Mouse (Mus musculus): Measurements from ENCODE around the gene Cfap61. TPM values are rescaled to one million over a fixed set of nuclear protein-coding genes. Genes with fewer than 3 reads are reported as not detected.
A peak's percentile ranks its signal among the peaks of the same experiment; 100 is the strongest.

Cfap61 gene
- polyA plus RNA-seq (2015; fragmentation: Nextera tagmentation; extraction: Ambion mirVana) = not detected in 2 replicates

- peaks cover 7% of the 10 kb centered on the region for H3K36me3 ChIP-seq (ENCODE audit: control insufficient read depth, insufficient read depth)
- WGBS (ENCODE audit: insufficient replicate concordance) = under 1% methylated on average over 61 of the region's 61 CpGs
Measured at GRCm38 (mm10) chr2:145934339-145935231, at the start of gene Cfap61, which contains the start of gene Crnkl1. Gene Cfap61 (plus strand): TSS chr2:145934784. Gene Crnkl1 (minus strand): TSS chr2:145935014.

GRCm38 (mm10) chr2:145884913-145885785 is 49.4 kb upstream of the Cfap61 start:
- H3K9me3 ChIP-seq (replicated peaks; ENCODE audit: control insufficient read depth, low read length) = no peaks in the 10 kb centered on the region
- H3K4me2 ChIP-seq (ENCODE audit: low read depth, low read length) = no peak overlapping the region
- peak; percentile 25; the same call in 1 of the 2 replicates for ATAC-seq (ENCODE audit: low read depth)
- H3K36me3 ChIP-seq (ENCODE audit: control insufficient read depth, insufficient read depth) = no peaks in the 10 kb centered on the region
- no peaks in the 10 kb centered on the region for H3K27me3 ChIP-seq (ENCODE audit: control insufficient read depth, insufficient read depth, low read depth, low read length)
- H3K4me3 ChIP-seq (ENCODE audit: low read depth, low read length) = no peak overlapping the region
- 55% methylated on average over 14 of the region's 14 CpGs for WGBS (ENCODE audit: insufficient replicate concordance)
- no peaks in the 10 kb centered on the region; the same call in 1 of the 2 replicates for H3K4me1 ChIP-seq (ENCODE audit: control insufficient read depth, low read depth, low read length)
- peak overlapping the region; percentile 37; the same call in 1 of the 2 replicates for H3K27ac ChIP-seq (ENCODE audit: low read length)
- H3K9ac ChIP-seq (ENCODE audit: low read depth, low read length) = no peak overlapping the region

More at GRCm38 (mm10) chr2:145934339-145935231, at the start of gene Cfap61, which contains the start of gene Crnkl1:
- Histone ChIP-seq H3K9ac (ENCODE audit: low read depth, low read length) (peak within 1 kb of the TSS; percentile 84), H3K27ac (ENCODE audit: low read length) (peak within 1 kb of the TSS; percentile 72), H3K9me3 (replicated peaks; ENCODE audit: control insufficient read depth, low read length) (no peaks in the 10 kb centered on the region), H3K4me3 (ENCODE audit: low read depth, low read length) (peak within 1 kb of the TSS; percentile 93), H3K4me2 (ENCODE audit: low read depth, low read length) (peak within 1 kb of the TSS; percentile 60), H3K27me3 (ENCODE audit: control insufficient read depth, insufficient read depth, low read depth, low read length) (no peaks in the 10 kb centered on the region), H3K4me1 (ENCODE audit: control insufficient read depth, low read depth, low read length) (peaks cover 7% of the 10 kb centered on the region)
- ATAC-seq (ENCODE audit: low read depth) = peak; percentile 98

GRCm38 (mm10) chr2:145887937-145888765 is 46.4 kb upstream of the Cfap61 start:
- 49% methylated on average over 14 of the region's 14 CpGs for WGBS (ENCODE audit: insufficient replicate concordance)
- no peak overlapping the region for H3K9ac ChIP-seq (ENCODE audit: low read depth, low read length)
- peak; percentile 57 for ATAC-seq (ENCODE audit: low read depth)
- H3K36me3 ChIP-seq (ENCODE audit: control insufficient read depth, insufficient read depth) = no peaks in the 10 kb centered on the region
- no peaks in the 10 kb centered on the region; the same call in 1 of the 2 replicates for H3K4me1 ChIP-seq (ENCODE audit: control insufficient read depth, low read depth, low read length)
- no peak overlapping the region for H3K4me2 ChIP-seq (ENCODE audit: low read depth, low read length)
- H3K27ac ChIP-seq (ENCODE audit: low read length) = peak overlapping the region; percentile 72
- H3K4me3 ChIP-seq (ENCODE audit: low read depth, low read length) = no peak overlapping the region
- no peaks in the 10 kb centered on the region for H3K27me3 ChIP-seq (ENCODE audit: control insufficient read depth, insufficient read depth, low read depth, low read length)
- no peaks in the 10 kb centered on the region for H3K9me3 ChIP-seq (replicated peaks; ENCODE audit: control insufficient read depth, low read length)

- H3K27ac ChIP-seq (ENCODE audit: low read length) = peak overlapping the region; percentile 51
- H3K4me2 ChIP-seq (ENCODE audit: low read depth, low read length) = no peak overlapping the region
- H3K9ac ChIP-seq (ENCODE audit: low read depth, low read length) = no peak overlapping the region
- H3K36me3 ChIP-seq (ENCODE audit: control insufficient read depth, insufficient read depth) = no peaks in the 10 kb centered on the region
- 52% methylated on average over 6 of the region's 6 CpGs for WGBS (ENCODE audit: insufficient replicate concordance)
- H3K4me3 ChIP-seq (ENCODE audit: low read depth, low read length) = no peak overlapping the region
- ATAC-seq (ENCODE audit: low read depth) = no peak; the same call in 1 of the 2 replicates
- H3K9me3 ChIP-seq (replicated peaks; ENCODE audit: control insufficient read depth, low read length) = no peaks in the 10 kb centered on the region
- H3K27me3 ChIP-seq (ENCODE audit: control insufficient read depth, insufficient read depth, low read depth, low read length) = no peaks in the 10 kb centered on the region
- H3K4me1 ChIP-seq (ENCODE audit: control insufficient read depth, low read depth, low read length) = no peaks in the 10 kb centered on the region; the same call in 1 of the 2 replicates
Measured at GRCm38 (mm10) chr2:145888766-145889480, 45.7 kb upstream of the Cfap61 start.

- Histone ChIP-seq H3K9me3 (replicated peaks; ENCODE audit: control insufficient read depth, low read length) (no peaks in the 10 kb centered on the region), H3K4me2 (ENCODE audit: low read depth, low read length) (no peak overlapping the region), H3K4me1 (ENCODE audit: control insufficient read depth, low read depth, low read length) (no peaks in the 10 kb centered on the region; the same call in 1 of the 2 replicates), H3K4me3 (ENCODE audit: low read depth, low read length) (no peak overlapping the region), H3K36me3 (ENCODE audit: control insufficient read depth, insufficient read depth) (no peaks in the 10 kb centered on the region), H3K27ac (ENCODE audit: low read length) (no peak overlapping the region), H3K9ac (ENCODE audit: low read depth, low read length) (no peak overlapping the region), H3K27me3 (ENCODE audit: control insufficient read depth, insufficient read depth, low read depth, low read length) (no peaks in the 10 kb centered on the region)
- WGBS (ENCODE audit: insufficient replicate concordance) = 46% methylated on average over 2 of the region's 2 CpGs
- ATAC-seq (ENCODE audit: low read depth) = no peak
Measured at GRCm38 (mm10) chr2:145890571-145890970, 44.0 kb upstream of the Cfap61 start.

- Histone ChIP-seq H3K9ac (ENCODE audit: low read depth, low read length) (no peak overlapping the region), H3K27me3 (ENCODE audit: control insufficient read depth, insufficient read depth, low read depth, low read length) (no peaks in the 10 kb centered on the region), H3K9me3 (replicated peaks; ENCODE audit: control insufficient read depth, low read length) (no peaks in the 10 kb centered on the region), H3K27ac (ENCODE audit: low read length) (no peak overlapping the region), H3K4me3 (ENCODE audit: low read depth, low read length) (no peak overlapping the region), H3K4me1 (ENCODE audit: control insufficient read depth, low read depth, low read length) (no peaks in the 10 kb centered on the region), H3K4me2 (ENCODE audit: low read depth, low read length) (no peak overlapping the region), H3K36me3 (ENCODE audit: control insufficient read depth, insufficient read depth) (no peaks in the 10 kb centered on the region)
- WGBS (ENCODE audit: insufficient replicate concordance) = 93% methylated on average over 6 of the region's 6 CpGs
- ATAC-seq (ENCODE audit: low read depth) = no peak
Measured at GRCm38 (mm10) chr2:145893756-145894155, 40.8 kb upstream of the Cfap61 start.

- 66% methylated on average over 9 of the region's 9 CpGs for WGBS (ENCODE audit: insufficient replicate concordance)
- H3K27ac ChIP-seq (ENCODE audit: low read length) = no peak overlapping the region
- ATAC-seq (ENCODE audit: low read depth) = no peak
- no peaks in the 10 kb centered on the region for H3K27me3 ChIP-seq (ENCODE audit: control insufficient read depth, insufficient read depth, low read depth, low read length)
- no peaks in the 10 kb centered on the region for H3K9me3 ChIP-seq (replicated peaks; ENCODE audit: control insufficient read depth, low read length)
- no peak overlapping the region for H3K4me3 ChIP-seq (ENCODE audit: low read depth, low read length)
- 0 out of 2 replicates have a peak, but pooled peaks cover 2% of the 10 kb centered on the region for H3K4me1 ChIP-seq (ENCODE audit: control insufficient read depth, low read depth, low read length)
- no peak overlapping the region for H3K4me2 ChIP-seq (ENCODE audit: low read depth, low read length)
- no peaks in the 10 kb centered on the region for H3K36me3 ChIP-seq (ENCODE audit: control insufficient read depth, insufficient read depth)
- no peak overlapping the region for H3K9ac ChIP-seq (ENCODE audit: low read depth, low read length)
Measured at GRCm38 (mm10) chr2:145898106-145898505, 36.5 kb upstream of the Cfap61 start.
